Mouse (Mus musculus) left cerebral cortex, adult 11 months (tissue): Measurements from ENCODE around the gene Fam129a.
"Not testable (repeated sequence)": the region's sequence is repeated elsewhere in the genome, so short reads cannot be mapped to it uniquely, and the experiment has no call there.

Experiments used
- DNase-seq: peaks from one replicate; pipeline ENCODE4 v3.0.0; 2022; ENCODE audit warnings: low spot score

Gene Fam129a

GRCm38 (mm10) chr1:151664837-151665431 is 93.9 kb downstream of the Fam129a start:
- no peak for DNase-seq

GRCm38 (mm10) chr1:151667351-151668074 is 96.5 kb downstream of the Fam129a start:
- DNase-seq = no peak

- DNase-seq = no peak
Measured at GRCm38 (mm10) chr1:151670006-151670591, 99.1 kb downstream of the Fam129a start.

- DNase-seq = no peak
Measured at GRCm38 (mm10) chr1:151675684-151676083, 104.7 kb downstream of the Fam129a start.

- DNase-seq = no peak
Measured at GRCm38 (mm10) chr1:151677185-151677809, 106.3 kb downstream of the Fam129a start.

GRCm38 (mm10) chr1:151677975-151678374 is 107.0 kb downstream of the Fam129a start:
- no peak for DNase-seq

GRCm38 (mm10) chr1:151679153-151679552 is 108.2 kb downstream of the Fam129a start:
- no peak for DNase-seq

GRCm38 (mm10) chr1:151679883-151680613 is 109.1 kb downstream of the Fam129a start:
- no peak for DNase-seq

GRCm38 (mm10) chr1:151680971-151681370 is 110.0 kb downstream of the Fam129a start:
- no peak for DNase-seq

- DNase-seq = no peak
Measured at GRCm38 (mm10) chr1:151682896-151683295, 111.9 kb downstream of the Fam129a start.

- DNase-seq = no peak
Measured at GRCm38 (mm10) chr1:151684451-151684892, 113.5 kb downstream of the Fam129a start.

- DNase-seq = no peak
Measured at GRCm38 (mm10) chr1:151684978-151685377, 114.0 kb downstream of the Fam129a start.

GRCm38 (mm10) chr1:151685666-151686309 is 114.8 kb downstream of the Fam129a start:
- no peak for DNase-seq

GRCm38 (mm10) chr1:151686696-151687095 is 115.7 kb downstream of the Fam129a start:
- no peak for DNase-seq

GRCm38 (mm10) chr1:151689032-151689431 is 118.0 kb downstream of the Fam129a start:
- DNase-seq = no peak

- DNase-seq = no peak
Measured at GRCm38 (mm10) chr1:151689561-151689960, 118.6 kb downstream of the Fam129a start.

GRCm38 (mm10) chr1:151690061-151690460 is 119.1 kb downstream of the Fam129a start:
- DNase-seq = no peak

- DNase-seq = no peak
Measured at GRCm38 (mm10) chr1:151690583-151691193, 119.7 kb downstream of the Fam129a start.

GRCm38 (mm10) chr1:151692867-151693266 is 121.9 kb downstream of the Fam129a start:
- DNase-seq = not testable (repeated sequence)

GRCm38 (mm10) chr1:151696751-151697150 is 125.8 kb downstream of the Fam129a start:
- no peak for DNase-seq
